Mouse (Mus musculus) C2C12 (cell line): ENCODE measurements around the gene Taf10. TPM values are rescaled to one million over a fixed set of nuclear protein-coding genes. Genes with fewer than 3 reads are reported as not detected.
A peak's percentile ranks its signal among the peaks of the same experiment; 100 is the strongest.

Experiments
- H3K27me3 ChIP-seq: one replicate; pipeline ENCODE4 v1.6.1; 2011; ENCODE audit not compliant: control insufficient read depth, insufficient read depth, insufficient read length
- H3K36me3 ChIP-seq: one replicate; pipeline ENCODE4 v1.6.1; 2011; ENCODE audit not compliant: control insufficient read depth, insufficient read depth
- H3K4me3 ChIP-seq: one replicate; pipeline ENCODE4 v1.5.1; 2011; ENCODE audit warnings: mild to moderate bottlenecking, control low read depth; ENCODE audit not compliant: poor library complexity, insufficient read depth, severe bottlenecking
- H3K79me2 ChIP-seq: one replicate; pipeline ENCODE4 v1.6.1; 2011; ENCODE audit not compliant: control insufficient read depth, insufficient read depth
- H3K79me3 ChIP-seq: one replicate; pipeline ENCODE4 v1.6.1; 2011; ENCODE audit warnings: low read depth, control low read depth
- H3ac ChIP-seq: one replicate; pipeline ENCODE3; 2011; ENCODE audit warnings: low read depth; ENCODE audit not compliant: control insufficient read depth, insufficient read length
- CEBPB ChIP-seq: IDR thresholded peaks from one replicate; pipeline ENCODE4 v1.6.1; 2011; ENCODE audit warnings: low read depth, mild to moderate bottlenecking, control low read depth, moderate library complexity
- CTCF ChIP-seq: IDR thresholded peaks from one replicate; pipeline ENCODE4 v1.5.1; 2011; ENCODE audit not compliant: control insufficient read depth, insufficient read depth, insufficient read length
- FOSL1 ChIP-seq: IDR thresholded peaks from one replicate; pipeline ENCODE4 v1.8.0; 2011; ENCODE audit warnings: mild to moderate bottlenecking, low read length; ENCODE audit not compliant: poor library complexity, insufficient read depth, severe bottlenecking
- MAX ChIP-seq: IDR thresholded peaks from one replicate; pipeline ENCODE4 v1.6.1; 2011; ENCODE audit warnings: mild to moderate bottlenecking, control low read depth
- MYOD1 ChIP-seq: IDR thresholded peaks from one replicate; pipeline ENCODE4 v1.6.1; 2011; ENCODE audit warnings: low read depth; ENCODE audit not compliant: control insufficient read depth, insufficient read length
- MYOG ChIP-seq: IDR thresholded peaks from one replicate; pipeline ENCODE4 v1.6.1; 2011; ENCODE audit not compliant: control insufficient read depth, insufficient read length; ENCODE audit errors: extremely low read depth
- USF1 ChIP-seq: IDR thresholded peaks from one replicate; pipeline ENCODE4 v1.6.1; 2011; ENCODE audit warnings: low read depth, mild to moderate bottlenecking, control low read depth, moderate library complexity
- polyA plus RNA-seq: library from polyadenylated mRNA; unstranded; fragments of >200 nt; fragmentation: generic; extraction: Trizol; gene quantifications from one replicate; pipeline ENCODE4 v1.2.1, GENCODE M21; 2012; ENCODE audit warnings: missing spikeins

Gene Taf10
- polyA plus RNA-seq, 1 experiment = 327 TPM

DNA sequence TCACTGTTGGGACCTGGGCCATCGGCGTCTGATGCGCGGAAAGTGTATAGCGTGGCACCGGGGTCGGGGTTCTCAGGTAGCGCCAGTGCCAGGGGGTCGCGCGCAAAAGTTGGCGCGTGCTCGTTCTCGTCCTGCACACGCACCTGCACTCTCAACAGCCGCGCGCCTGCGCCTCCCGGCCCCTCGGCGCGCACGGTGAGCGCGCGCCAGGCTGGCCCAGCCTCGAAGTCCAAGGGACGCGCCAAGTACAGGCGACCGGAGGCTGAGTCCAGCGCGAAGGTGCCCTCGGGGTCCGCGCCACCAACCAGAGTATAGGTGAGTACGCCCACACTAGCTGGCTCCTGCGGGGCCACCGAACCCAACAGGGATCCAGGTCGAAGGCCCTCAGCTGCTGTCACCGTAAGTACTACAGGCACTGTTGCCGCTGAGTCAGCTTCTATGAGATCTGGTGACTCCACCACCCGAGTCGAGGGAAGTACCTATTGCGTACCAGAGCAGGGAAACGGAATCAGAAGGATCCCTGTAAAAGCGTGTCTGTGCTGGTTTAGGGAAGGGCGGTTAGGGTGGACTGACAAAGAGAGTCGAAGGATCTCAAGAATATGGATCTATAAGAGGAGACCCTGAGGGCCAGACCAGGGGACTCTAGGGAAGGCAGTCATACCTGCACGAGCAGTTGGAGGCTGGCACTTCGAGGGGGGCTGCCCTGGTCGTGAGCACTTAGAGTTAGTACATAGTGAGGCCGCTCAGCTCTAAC is 18.5 kb upstream of the Taf10 start:
- H3K4me3 ChIP-seq = no peak overlapping the region
- no peaks in the 10 kb centered on the region for H3K79me2 ChIP-seq
- H3K36me3 ChIP-seq = no peaks in the 10 kb centered on the region

GRCm38 (mm10) chr7:105761813-105762484 is 17.8 kb upstream of the Taf10 start:
- Histone ChIP-seq H3K36me3 (no peaks in the 10 kb centered on the region), H3K79me2 (no peaks in the 10 kb centered on the region), H3K4me3 (no peak overlapping the region), H3K27me3 (peaks cover 10% of the 10 kb centered on the region), H3K79me3 (no peaks in the 10 kb centered on the region), H3ac (no peak overlapping the region)
- TF ChIP-seq CTCF (no peak), MYOG (no peak), FOSL1 (no peak)

More for the DNA sequence above, 18.5 kb upstream of the Taf10 start:
- no peak overlapping the region for H3ac ChIP-seq
- peaks cover 10% of the 10 kb centered on the region for H3K27me3 ChIP-seq
- TF ChIP-seq FOSL1 (no peak), MYOG (no peak), MYOD1 (no peak), USF1 (no peak), CEBPB (no peak), CTCF (no peak), MAX (no peak)
- H3K79me3 ChIP-seq = no peaks in the 10 kb centered on the region

- no peaks in the 10 kb centered on the region for H3K36me3 ChIP-seq
Observed at GRCm38 (mm10) chr7:105753281-105753680, 9.1 kb upstream of the Taf10 start.

DNA sequence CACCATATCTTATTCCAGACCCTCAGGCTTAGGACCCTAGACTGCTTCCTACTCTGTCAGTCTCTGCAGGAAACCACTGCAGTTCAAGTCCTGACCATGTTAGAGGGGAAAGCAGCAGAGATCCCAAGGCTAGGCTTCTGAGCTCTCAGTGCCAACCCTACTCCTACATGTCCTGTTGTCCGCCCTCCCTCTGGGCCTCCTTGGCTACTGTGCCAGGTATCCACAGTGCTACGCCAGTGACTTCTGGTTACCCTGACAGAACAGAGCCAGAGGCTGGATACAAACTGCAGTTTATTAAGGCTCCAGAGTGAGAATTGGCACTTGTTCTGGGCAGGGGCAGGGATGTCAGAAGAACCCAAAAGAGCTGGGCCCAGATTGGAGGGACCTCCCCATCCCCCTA is 8.6 kb upstream of the Taf10 start:
- H3K36me3 ChIP-seq = peaks cover 4% of the 10 kb centered on the region
- H3K27me3 ChIP-seq = peaks cover 4% of the 10 kb centered on the region
- H3ac ChIP-seq = no peak overlapping the region
- peaks cover 11% of the 10 kb centered on the region for H3K79me2 ChIP-seq
- TF ChIP-seq FOSL1 (no peak), MYOD1 (no peak), CEBPB (no peak), MAX (no peak), USF1 (no peak), CTCF (no peak), MYOG (no peak)
- H3K79me3 ChIP-seq = peaks cover 7% of the 10 kb centered on the region
- H3K4me3 ChIP-seq = no peak overlapping the region

More at GRCm38 (mm10) chr7:105753281-105753680, 9.1 kb upstream of the Taf10 start:
- Histone ChIP-seq H3K79me3 (peaks cover 7% of the 10 kb centered on the region), H3K27me3 (peaks cover 4% of the 10 kb centered on the region), H3K4me3 (no peak overlapping the region), H3ac (no peak overlapping the region), H3K79me2 (peaks cover 11% of the 10 kb centered on the region)
- TF ChIP-seq FOSL1 (no peak), CTCF (no peak), USF1 (no peak), MAX (no peak), MYOD1 (no peak), MYOG (no peak), CEBPB (no peak)

GRCm38 (mm10) chr7:105751491-105752433 is 7.6 kb upstream of the Taf10 start, which contains the start of gene Tpp1:
Tpp1 (minus strand) TSS chr7:105752235.
- Histone ChIP-seq H3K36me3 (peaks cover 4% of the 10 kb centered on the region), H3K27me3 (peaks cover 4% of the 10 kb centered on the region), H3K79me3 (peaks cover 7% of the 10 kb centered on the region), H3ac (peak within 1 kb of the TSS; percentile 86), H3K79me2 (peaks cover 11% of the 10 kb centered on the region), H3K4me3 (peak within 1 kb of the TSS; percentile 50)
- no peak for TF ChIP-seq CEBPB
- peak; percentile 99 for TF ChIP-seq USF1
